Mouse (Mus musculus) erythroblast, embryonic 14.5 days (primary cell): ENCODE data around the gene Gm10282.

Source experiments
- GATA1 ChIP-seq: IDR thresholded peaks from 2 replicates; pipeline ENCODE4 v1.6.1; 2012; ENCODE audit warnings: low read length, inconsistent platforms, mixed read lengths
- TAL1 ChIP-seq: IDR thresholded peaks from 3 replicates; pipeline ENCODE4 v1.6.1; 2012; ENCODE audit warnings: low read length, inconsistent platforms, mixed read lengths

DNA sequence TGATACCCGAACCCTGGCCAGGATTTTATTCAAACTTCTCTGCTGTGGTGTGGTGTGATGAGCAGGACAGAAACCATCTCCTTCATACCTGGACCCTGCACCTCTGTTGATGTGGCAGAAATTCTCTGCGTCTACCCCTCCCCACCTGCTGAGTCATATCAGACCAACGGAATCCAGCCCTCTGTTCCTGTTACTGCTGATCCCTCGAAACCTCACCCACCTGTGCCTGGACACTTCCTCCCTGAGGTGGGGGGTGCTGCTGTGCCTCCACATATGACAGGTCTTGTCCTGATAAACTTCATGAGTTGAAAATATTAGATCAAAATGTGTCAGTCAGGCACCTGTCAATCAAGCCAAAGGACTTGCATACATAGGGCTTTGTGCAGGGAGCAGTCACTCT is 19.8 kb downstream of the Gm10282 start:
- TF ChIP-seq TAL1 (no peak), GATA1 (no peak)
